Mouse (Mus musculus) limb, embryonic 14.5 days (tissue): Measurements from ENCODE around the gene Itpkc. TPM values are rescaled to one million over a fixed set of nuclear protein-coding genes. Genes with fewer than 3 reads are reported as not detected.

Experiments used
- ATAC-seq: fragments of 200-750 bp; cut with Nextera tagmentation; 2 replicates; pipeline ENCODE4 v1.8.0; 2017; ENCODE audit warnings: low read depth, moderate number of reproducible peaks, moderate TSS enrichment; ENCODE audit not compliant: low FRiP score
- DNase-seq: peaks from one replicate; pipeline ENCODE4 v3.0.0-alpha.2; 2015; ENCODE audit warnings: low spot score
- H3K27ac ChIP-seq: fragments of 300-500 bp; sonication (generic); replicated peaks from 2 replicates; pipeline ENCODE4 v1.5.1; 2014; ENCODE audit warnings: low read depth, mild to moderate bottlenecking, low read length, moderate library complexity, mixed read lengths
- H3K27me3 ChIP-seq: fragments of 300-500 bp; sonication (generic); 2 replicates; pipeline ENCODE4 v1.6.1; 2014; ENCODE audit warnings: low read length, mixed read lengths; ENCODE audit not compliant: control insufficient read depth, insufficient read depth
- H3K36me3 ChIP-seq: fragments of 300-500 bp; sonication (generic); 2 replicates; pipeline ENCODE4 v1.6.1; 2014; ENCODE audit warnings: mild to moderate bottlenecking, low read length, moderate library complexity, mixed read lengths; ENCODE audit not compliant: control insufficient read depth, insufficient read depth
- H3K4me1 ChIP-seq: fragments of 300-500 bp; sonication (generic); 2 replicates; pipeline ENCODE4 v1.6.1; 2014; ENCODE audit warnings: antibody characterized with exemption, low read length, mixed read lengths; ENCODE audit not compliant: control insufficient read depth, insufficient read depth
- H3K4me2 ChIP-seq: fragments of 300-500 bp; sonication (generic); replicated peaks from 2 replicates; pipeline ENCODE4 v1.6.1; 2014; ENCODE audit warnings: low read depth, mild to moderate bottlenecking, low read length, moderate library complexity; ENCODE audit not compliant: severe bottlenecking
- H3K4me3 ChIP-seq: fragments of 300-500 bp; sonication (generic); replicated peaks from 2 replicates; pipeline ENCODE4 v1.5.1; 2014; ENCODE audit warnings: low read length
- H3K9ac ChIP-seq: fragments of 300-500 bp; sonication (generic); 2 replicates; pipeline ENCODE4 v1.6.1; 2014; ENCODE audit warnings: mild to moderate bottlenecking, low read depth, low read length, moderate library complexity; ENCODE audit not compliant: severe bottlenecking
- H3K9me3 ChIP-seq: fragments of 300-500 bp; sonication (generic); 2 replicates; pipeline ENCODE4 v1.6.1; 2016; ENCODE audit warnings: low read length; ENCODE audit not compliant: control insufficient read depth
- POLR2A ChIP-seq: fragments of 200-500 bp; IDR thresholded peaks from 2 replicates; pipeline ENCODE4 v1.8.0; 2012; ENCODE audit warnings: inconsistent platforms, mild to moderate bottlenecking, moderate library complexity, borderline replicate concordance; ENCODE audit not compliant: insufficient read depth, insufficient read length; ENCODE audit errors: extremely low read depth
- WGBS: fragments of 180-500 bp; shearing (Covaris S2); extraction: QIAGEN DNeasy Blood & Tissue Kit; methylation state at CpG from one replicate; pipeline ENCODE4 v1.1.7; 2014; 5-methylcytosine and 5-hydroxymethylcytosine counted together
- polyA plus RNA-seq, 2 experiments: library from polyadenylated mRNA; depleted of rRNA in 1 of 2; stranded (reverse) in 1 of 2; unstranded in 1 of 2; fragments of >200 nt; fragmentation: Nextera tagmentation in 1 of 2; extraction: Ambion mirVana in 1 of 2; gene quantifications; 2 replicates each; pipeline versions ENCODE4 v1.2.1 to v1.2.3; 2012 to 2014

Gene Itpkc
- polyA plus RNA-seq, 2 experiments: 11.5 to 13.0 TPM

GRCm38 (mm10) chr7:27237527-27237926, 9.1 kb upstream of the Itpkc start:
- 80% methylated on average over 2 of the region's 2 CpGs for WGBS
- no peak overlapping the region for H3K27ac ChIP-seq
- no peak overlapping the region for H3K4me2 ChIP-seq
- DNase-seq (no peak), ATAC-seq (no peak)
- no peak for TF ChIP-seq POLR2A
- no peaks in the 10 kb centered on the region for H3K9me3 ChIP-seq
- peaks cover 33% of the 10 kb centered on the region for H3K36me3 ChIP-seq
- no peaks in the 10 kb centered on the region for H3K27me3 ChIP-seq
- no peak overlapping the region for H3K4me3 ChIP-seq
- H3K9ac ChIP-seq: no peak overlapping the region
- H3K4me1 ChIP-seq: peaks cover 10% of the 10 kb centered on the region; the same call in 1 of the 2 replicates

DNA sequence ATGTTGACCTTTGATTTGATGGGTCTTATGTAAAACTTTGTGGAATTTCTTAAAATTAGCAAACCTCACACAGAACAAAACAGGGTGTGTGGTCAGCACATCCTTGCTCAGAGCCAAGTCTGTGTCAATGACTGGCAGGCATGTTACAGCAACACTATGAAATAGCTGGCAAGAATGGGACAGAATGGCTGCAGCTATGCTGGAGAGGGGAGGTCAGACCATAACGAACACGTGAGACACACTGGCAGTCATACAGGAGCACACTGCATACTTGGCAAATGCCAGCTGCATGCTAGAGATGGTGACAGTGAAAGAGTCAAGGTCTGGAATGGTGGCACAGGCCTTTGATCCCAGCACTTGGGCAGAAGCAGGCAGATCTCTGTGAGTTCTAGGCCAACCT, 7.3 kb upstream of the Itpkc start:
- Histone ChIP-seq H3K4me2 (no peak overlapping the region), H3K4me1 (peaks cover 10% of the 10 kb centered on the region; the same call in 1 of the 2 replicates), H3K27ac (no peak overlapping the region), H3K27me3 (no peaks in the 10 kb centered on the region), H3K36me3 (peaks cover 25% of the 10 kb centered on the region), H3K9ac (no peak overlapping the region), H3K9me3 (no peaks in the 10 kb centered on the region), H3K4me3 (no peak overlapping the region)
- no peak for DNase-seq
- no peak for ATAC-seq
- TF ChIP-seq POLR2A: no peak
- WGBS: 87% methylated on average over 2 of the region's 2 CpGs

GRCm38 (mm10) chr7:27233300-27233699, 4.8 kb upstream of the Itpkc start:
- 6% methylated on average over 6 of the region's 6 CpGs for WGBS
- TF ChIP-seq POLR2A: no peak
- peak; percentile 13 for ATAC-seq

DNA sequence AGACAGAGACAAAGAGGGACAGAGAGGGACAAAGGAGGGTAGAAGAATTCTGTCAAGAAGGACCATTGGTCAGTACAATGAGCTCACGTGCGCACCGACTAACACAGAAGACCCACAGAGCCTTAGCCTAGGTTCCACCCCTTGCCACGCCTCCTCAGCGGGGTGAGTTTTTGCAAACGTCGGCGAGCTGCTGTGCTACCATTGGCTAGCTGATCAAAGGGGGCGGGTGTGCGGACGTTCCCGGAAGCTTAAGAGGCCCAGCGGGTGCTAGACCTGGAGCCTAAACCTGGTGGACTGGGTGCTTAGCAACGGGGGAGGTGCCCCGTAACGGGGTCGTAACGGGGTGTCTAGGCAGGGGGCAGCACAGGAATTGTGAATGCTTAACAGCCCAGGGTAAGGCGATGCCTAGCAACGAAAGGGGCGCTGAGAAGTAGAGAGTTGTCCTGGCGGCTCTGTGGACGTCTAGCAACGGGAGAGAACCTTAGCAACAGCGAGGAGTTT, 4.4 kb upstream of the Itpkc start, which contains the start of gene Coq8b:
Coq8b (plus strand) TSS at position 243 of the 501 bp plus-strand sequence.
- Histone ChIP-seq H3K9me3 (no peaks in the 10 kb centered on the region), H3K27ac (peak within 1 kb of the TSS; percentile 89), H3K27me3 (no peaks in the 10 kb centered on the region), H3K36me3 (peaks cover 5% of the 10 kb centered on the region), H3K4me3 (peak within 1 kb of the TSS; percentile 52), H3K4me2 (peak within 1 kb of the TSS; percentile 54), H3K4me1 (peaks cover 10% of the 10 kb centered on the region), H3K9ac (peak within 1 kb of the TSS; percentile 50)
- DNase-seq: peak; percentile 96
- WGBS: under 1% methylated on average over 25 of the region's 25 CpGs
- peak; percentile 92 for ATAC-seq
- no peak for TF ChIP-seq POLR2A

More at GRCm38 (mm10) chr7:27233300-27233699, 4.8 kb upstream of the Itpkc start:
- Histone ChIP-seq H3K9ac (peak overlapping the region; percentile 50), H3K4me2 (peak overlapping the region; percentile 54), H3K4me3 (peak overlapping the region; percentile 52), H3K4me1 (peaks cover 10% of the 10 kb centered on the region), H3K9me3 (no peaks in the 10 kb centered on the region), H3K27me3 (no peaks in the 10 kb centered on the region), H3K27ac (peak overlapping the region; percentile 89), H3K36me3 (peaks cover 7% of the 10 kb centered on the region)
- DNase-seq: no peak

DNA sequence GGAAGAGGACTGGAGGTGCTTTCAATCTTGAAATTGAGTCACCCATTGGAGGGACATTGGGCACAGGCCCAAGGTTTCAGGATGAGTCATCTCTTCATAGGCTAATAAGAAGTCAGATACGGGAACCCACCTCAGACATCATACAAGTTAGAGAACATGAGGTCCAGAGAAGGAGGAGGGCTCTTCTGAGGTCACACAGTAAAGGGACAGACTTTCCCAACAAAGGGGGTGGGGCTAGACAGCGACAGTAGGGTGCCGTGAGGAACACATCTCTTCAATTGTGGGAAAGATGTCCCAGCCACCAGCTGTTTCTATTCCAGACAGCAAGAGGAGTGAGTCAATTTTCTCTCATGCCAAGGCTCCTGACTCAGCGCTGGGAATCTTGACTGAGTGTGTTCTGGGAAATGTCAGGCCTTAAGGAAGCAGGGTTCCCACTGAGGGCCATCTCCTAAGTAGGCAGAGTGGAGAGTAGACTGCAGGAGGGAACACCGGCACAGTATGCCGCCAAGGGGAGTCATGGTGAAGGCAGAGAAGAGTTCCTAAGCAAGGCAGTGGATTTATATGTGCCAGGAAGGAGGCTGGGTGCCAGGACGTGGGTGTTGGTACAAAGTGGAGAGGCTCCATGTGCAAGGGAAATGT, 3.4 kb upstream of the Itpkc start:
- H3K36me3 ChIP-seq: no peaks in the 10 kb centered on the region
- no peak overlapping the region for H3K4me3 ChIP-seq
- TF ChIP-seq POLR2A: no peak
- WGBS: 83% methylated on average over 7 of the region's 7 CpGs
- H3K27ac ChIP-seq: no peak overlapping the region
- no peaks in the 10 kb centered on the region for H3K27me3 ChIP-seq
- no peaks in the 10 kb centered on the region for H3K9me3 ChIP-seq
- no peak overlapping the region for H3K9ac ChIP-seq
- DNase-seq (no peak), ATAC-seq (no peak)
- no peak overlapping the region for H3K4me2 ChIP-seq
- peaks cover 15% of the 10 kb centered on the region for H3K4me1 ChIP-seq
